Mouse (Mus musculus) liver, embryonic 11.5 days (tissue): ENCODE results near the gene Ap4s1. TPM values are rescaled to one million over a fixed set of nuclear protein-coding genes. Genes with fewer than 3 reads are reported as not detected.

ENCODE experiments used
- ATAC-seq: fragments of 200-750 bp; cut with Nextera tagmentation; replicated peaks from 2 replicates; pipeline ENCODE4 v1.8.0; 2017; ENCODE audit warnings: moderate number of reproducible peaks, mild to moderate bottlenecking, moderate TSS enrichment, moderate library complexity; ENCODE audit not compliant: low FRiP score
- DNase-seq: peaks from one replicate; pipeline ENCODE4 v3.0.0-alpha.2; 2017; ENCODE audit warnings: low spot score
- H3K27ac ChIP-seq: fragments of 300-500 bp; sonication (generic); 2 replicates; pipeline ENCODE4 v1.5.1; 2014; ENCODE audit warnings: mild to moderate bottlenecking, low read depth, low read length, control low read depth
- H3K27me3 ChIP-seq: fragments of 300-500 bp; sonication (generic); replicated peaks from 2 replicates; pipeline ENCODE4 v1.6.1; 2014; ENCODE audit warnings: low read length, mixed read lengths; ENCODE audit not compliant: control insufficient read depth, insufficient read depth
- H3K36me3 ChIP-seq: fragments of 300-500 bp; sonication (generic); 2 replicates; pipeline ENCODE4 v1.6.1; 2014; ENCODE audit warnings: mild to moderate bottlenecking, low read length, moderate library complexity, mixed read lengths; ENCODE audit not compliant: control insufficient read depth, insufficient read depth
- H3K4me1 ChIP-seq: fragments of 300-500 bp; sonication (generic); replicated peaks from 2 replicates; pipeline ENCODE4 v1.6.1; 2014; ENCODE audit warnings: low read length, mixed read lengths; ENCODE audit not compliant: control insufficient read depth, insufficient read depth
- H3K4me2 ChIP-seq: fragments of 300-500 bp; sonication (generic); 2 replicates; pipeline ENCODE4 v1.6.1; 2014; ENCODE audit warnings: mild to moderate bottlenecking, control low read depth, moderate library complexity
- H3K4me3 ChIP-seq: fragments of 300-500 bp; sonication (generic); 2 replicates; pipeline ENCODE4 v1.5.1; 2014; ENCODE audit warnings: low read depth, low read length, control low read depth
- H3K9ac ChIP-seq: fragments of 300-500 bp; sonication (generic); 2 replicates; pipeline ENCODE4 v1.6.1; 2014; ENCODE audit warnings: low read depth, low read length, control low read depth
- H3K9me3 ChIP-seq: fragments of 300-500 bp; sonication (generic); 2 replicates; pipeline ENCODE4 v1.6.1; 2016; ENCODE audit warnings: low read length, inconsistent platforms, mixed read lengths; ENCODE audit not compliant: control insufficient read depth
- WGBS: fragments of 180-500 bp; shearing (Covaris S2); extraction: QIAGEN DNeasy Blood & Tissue Kit; methylation state at CpG from one replicate; pipeline ENCODE4 v1.1.7; 2014; 5-methylcytosine and 5-hydroxymethylcytosine counted together
- polyA plus RNA-seq: library from polyadenylated mRNA; unstranded; fragments of >200 nt; fragmentation: Nextera tagmentation; extraction: Ambion mirVana; gene quantifications from 2 replicates; pipeline ENCODE4 v1.2.1, GENCODE M21; 2014

Ap4s1 gene
- polyA plus RNA-seq, 1 experiment from 2014 or later = 26.5 TPM

DNA sequence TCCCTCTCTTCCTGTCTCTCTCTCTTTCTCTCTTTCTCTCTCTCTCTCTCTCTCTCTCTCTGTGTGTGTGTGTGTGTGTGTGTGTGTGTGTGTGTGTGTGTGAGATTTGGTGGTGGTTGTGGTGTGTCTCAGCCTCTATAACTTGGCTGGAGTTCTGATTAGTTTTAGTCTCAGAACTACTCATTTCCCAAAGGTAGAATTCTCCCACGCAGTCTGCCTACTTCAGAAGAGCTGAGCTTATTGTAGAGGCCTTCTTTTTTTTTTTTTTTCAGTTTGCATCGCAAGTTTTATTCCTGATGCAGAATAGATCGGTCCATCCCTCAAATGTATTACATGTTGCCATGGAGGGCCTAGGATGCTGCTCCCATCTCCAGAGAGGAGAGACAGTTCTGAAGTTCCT lies 18.9 kb downstream of the Ap4s1 start:
- 81% methylated on average over 3 of the region's 3 CpGs for WGBS
- no peak overlapping the region for H3K9ac ChIP-seq

DNA sequence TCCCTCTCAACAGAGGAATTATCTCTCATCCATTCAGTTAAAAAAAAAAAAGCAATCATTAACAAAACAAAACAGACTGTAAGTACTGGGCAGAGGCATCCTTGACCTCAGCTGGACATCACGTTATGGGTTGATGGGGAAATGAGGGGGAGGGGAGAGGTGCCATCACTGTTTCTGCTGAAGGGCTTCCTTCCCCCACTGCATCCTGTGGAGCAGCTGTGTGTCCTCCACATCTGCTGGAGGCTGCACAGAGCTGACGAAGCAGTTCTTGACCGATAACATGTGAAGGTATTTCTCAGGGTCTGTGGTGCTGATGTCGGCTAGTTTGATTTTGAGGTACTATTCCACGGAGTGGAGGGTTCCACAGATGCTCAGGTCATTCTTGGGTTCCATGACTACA lies 19.3 kb downstream of the Ap4s1 start:
- Histone ChIP-seq H3K4me2 (no peak overlapping the region), H3K9ac (no peak overlapping the region), H3K4me3 (no peak overlapping the region), H3K36me3 (no peaks in the 10 kb centered on the region; the same call in 1 of the 2 replicates), H3K27me3 (no peaks in the 10 kb centered on the region), H3K27ac (no peak overlapping the region), H3K9me3 (no peaks in the 10 kb centered on the region), H3K4me1 (peaks cover 7% of the 10 kb centered on the region; the same call in 1 of the 2 replicates)
- 41% methylated on average over 5 of the region's 5 CpGs for WGBS
- no peak for DNase-seq
- no peak; the same call in 1 of the 2 replicates for ATAC-seq

More for the DNA sequence above, 18.9 kb downstream of the Ap4s1 start:
- no peaks in the 10 kb centered on the region for H3K9me3 ChIP-seq
- no peaks in the 10 kb centered on the region for H3K27me3 ChIP-seq
- H3K27ac ChIP-seq = no peak overlapping the region
- peaks cover 7% of the 10 kb centered on the region; the same call in 1 of the 2 replicates for H3K4me1 ChIP-seq
- ATAC-seq = no peak
- DNase-seq = no peak
- H3K4me2 ChIP-seq = no peak overlapping the region
- no peak overlapping the region for H3K4me3 ChIP-seq
- H3K36me3 ChIP-seq = no peaks in the 10 kb centered on the region; the same call in 1 of the 2 replicates

DNA sequence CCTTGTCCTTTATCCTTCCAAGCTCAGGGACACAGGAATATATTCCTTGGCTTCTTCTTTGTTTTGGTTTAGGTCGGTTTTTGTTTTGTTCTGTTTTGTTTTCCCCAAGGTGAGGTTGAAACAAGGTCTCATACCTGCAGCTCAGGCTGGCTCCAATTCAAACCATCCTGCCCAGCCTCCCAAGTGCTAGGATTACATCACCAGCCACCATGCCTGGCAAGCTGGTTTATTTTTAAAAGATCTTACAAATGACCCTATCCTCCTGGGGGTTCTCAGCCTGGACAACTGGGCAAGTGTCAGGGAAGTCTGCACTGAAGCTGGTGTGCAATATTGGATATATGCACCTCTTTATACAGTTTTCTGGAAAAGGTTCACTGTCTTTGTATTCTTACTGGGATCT lies 21.9 kb downstream of the Ap4s1 start:
- H3K4me1 ChIP-seq = peaks cover 7% of the 10 kb centered on the region; the same call in 1 of the 2 replicates
- no peak overlapping the region for H3K27ac ChIP-seq
- no peaks in the 10 kb centered on the region for H3K9me3 ChIP-seq
- WGBS = 68% methylated on average over 1 of the region's 1 CpGs
- H3K9ac ChIP-seq = no peak overlapping the region
- H3K36me3 ChIP-seq = no peaks in the 10 kb centered on the region; the same call in 1 of the 2 replicates
- no peak overlapping the region for H3K4me2 ChIP-seq
- ATAC-seq (no peak), DNase-seq (no peak)
- H3K4me3 ChIP-seq = no peak overlapping the region
- no peaks in the 10 kb centered on the region for H3K27me3 ChIP-seq

DNA sequence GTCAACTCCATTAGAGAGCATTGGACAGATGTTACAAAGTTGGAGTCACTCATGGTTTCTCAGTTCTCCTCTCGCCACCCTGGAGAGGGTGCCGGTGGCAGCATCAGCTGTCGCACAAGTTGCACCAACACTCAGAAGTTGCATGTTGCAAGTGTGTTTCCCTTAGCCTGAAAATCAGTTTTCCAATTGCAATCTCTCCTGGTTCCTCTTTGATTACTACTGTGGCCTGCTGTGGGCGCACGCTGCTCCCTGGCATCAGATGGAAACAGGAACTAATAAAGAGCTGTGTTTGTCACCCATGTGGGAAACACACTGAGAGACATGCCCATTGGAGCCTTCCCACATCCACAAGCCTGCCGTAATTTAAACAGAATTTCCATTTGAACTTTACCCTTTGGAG lies 27.8 kb downstream of the Ap4s1 start:
- Histone ChIP-seq H3K4me1 (peaks cover 5% of the 10 kb centered on the region; the same call in 1 of the 2 replicates), H3K27me3 (no peaks in the 10 kb centered on the region), H3K27ac (no peak overlapping the region), H3K9ac (no peak overlapping the region), H3K4me3 (no peak overlapping the region), H3K4me2 (no peak overlapping the region), H3K36me3 (no peaks in the 10 kb centered on the region), H3K9me3 (no peaks in the 10 kb centered on the region)
- ATAC-seq (no peak), DNase-seq (no peak)
- 85% methylated on average over 6 of the region's 6 CpGs for WGBS

DNA sequence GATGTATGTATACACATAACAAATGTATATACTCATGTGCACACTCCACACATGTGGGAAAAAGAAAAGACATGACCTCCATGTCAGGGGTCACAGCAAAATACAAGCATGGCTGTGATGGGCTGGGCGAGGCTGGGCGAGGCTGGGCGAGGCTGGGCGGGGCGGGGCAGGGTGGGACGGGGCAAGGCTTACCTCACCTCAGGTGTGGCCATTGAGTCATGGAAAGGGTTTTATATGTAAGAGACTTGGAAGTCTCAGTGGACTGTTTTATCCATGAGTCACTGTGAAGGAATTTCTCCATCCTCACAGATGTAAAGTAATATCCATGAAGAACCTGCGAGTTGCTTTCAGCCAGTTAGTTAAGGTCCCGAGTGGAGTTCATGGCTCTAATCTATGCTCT lies 31.0 kb downstream of the Ap4s1 start:
- H3K4me3 ChIP-seq = no peak overlapping the region
- peaks cover 5% of the 10 kb centered on the region; the same call in 1 of the 2 replicates for H3K4me1 ChIP-seq
- DNase-seq (no peak), ATAC-seq (no peak)
- no peak overlapping the region for H3K27ac ChIP-seq
- no peaks in the 10 kb centered on the region for H3K27me3 ChIP-seq
- no peak overlapping the region for H3K9ac ChIP-seq
- WGBS = 83% methylated on average over 8 of the region's 8 CpGs
- no peak overlapping the region for H3K4me2 ChIP-seq
- H3K36me3 ChIP-seq = no peaks in the 10 kb centered on the region
- no peaks in the 10 kb centered on the region for H3K9me3 ChIP-seq

DNA sequence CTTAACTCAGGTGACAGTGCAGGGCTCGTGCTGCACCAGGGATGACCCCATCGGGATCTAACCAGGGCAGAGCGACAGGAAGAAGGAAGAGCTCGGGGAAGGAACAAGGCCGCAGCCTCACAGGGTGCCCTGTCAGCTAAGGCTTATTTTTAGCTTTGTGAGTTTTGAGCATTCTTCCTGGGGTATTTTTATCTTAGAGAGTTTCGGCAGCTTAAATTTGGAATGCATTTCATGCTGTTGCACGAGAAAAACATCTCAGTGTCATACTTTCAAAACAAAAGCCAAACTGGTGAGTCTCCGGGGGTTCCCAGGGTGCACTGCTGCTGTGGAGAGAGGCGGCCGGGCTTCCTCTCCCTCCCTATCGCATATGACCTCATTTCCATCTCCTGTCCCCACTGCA lies 38.2 kb downstream of the Ap4s1 start:
- H3K4me1 ChIP-seq = no peaks in the 10 kb centered on the region
- H3K27me3 ChIP-seq = no peaks in the 10 kb centered on the region
- ATAC-seq (no peak), DNase-seq (no peak)
- H3K27ac ChIP-seq = 0 out of 2 replicates have a peak overlapping the region, but pooled peaks have one; percentile 21
- H3K9ac ChIP-seq = no peak overlapping the region
- H3K4me3 ChIP-seq = no peak overlapping the region
- no peak overlapping the region for H3K4me2 ChIP-seq
- no peaks in the 10 kb centered on the region; the same call in 1 of the 2 replicates for H3K36me3 ChIP-seq
- no peaks in the 10 kb centered on the region for H3K9me3 ChIP-seq
- WGBS = 69% methylated on average over 11 of the region's 11 CpGs

DNA sequence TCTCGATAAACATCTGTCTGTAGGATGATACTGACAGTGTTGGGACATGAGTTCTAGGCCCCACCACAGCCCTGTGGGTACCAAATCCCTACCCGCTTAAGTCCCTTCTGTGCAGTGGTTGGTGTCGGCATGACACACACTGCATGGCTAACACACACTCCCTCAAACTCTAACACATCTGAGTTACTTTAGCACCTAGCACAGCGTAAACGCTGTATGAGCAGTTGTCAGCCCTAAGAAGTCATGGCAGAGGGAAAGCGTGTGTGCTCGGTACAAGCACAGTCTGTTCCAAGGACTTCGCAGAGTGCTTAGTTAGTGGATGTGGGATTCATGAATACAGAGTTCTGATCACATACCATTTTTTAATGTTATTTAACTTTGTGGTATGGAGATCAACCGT lies 39.0 kb downstream of the Ap4s1 start:
- DNase-seq (no peak), ATAC-seq (no peak)
- Histone ChIP-seq H3K4me3 (no peak overlapping the region), H3K4me1 (no peaks in the 10 kb centered on the region), H3K9ac (no peak overlapping the region), H3K27me3 (no peaks in the 10 kb centered on the region), H3K9me3 (no peaks in the 10 kb centered on the region), H3K27ac (no peak overlapping the region), H3K36me3 (no peaks in the 10 kb centered on the region; the same call in 1 of the 2 replicates), H3K4me2 (no peak overlapping the region)
- 94% methylated on average over 9 of the region's 9 CpGs for WGBS

DNA sequence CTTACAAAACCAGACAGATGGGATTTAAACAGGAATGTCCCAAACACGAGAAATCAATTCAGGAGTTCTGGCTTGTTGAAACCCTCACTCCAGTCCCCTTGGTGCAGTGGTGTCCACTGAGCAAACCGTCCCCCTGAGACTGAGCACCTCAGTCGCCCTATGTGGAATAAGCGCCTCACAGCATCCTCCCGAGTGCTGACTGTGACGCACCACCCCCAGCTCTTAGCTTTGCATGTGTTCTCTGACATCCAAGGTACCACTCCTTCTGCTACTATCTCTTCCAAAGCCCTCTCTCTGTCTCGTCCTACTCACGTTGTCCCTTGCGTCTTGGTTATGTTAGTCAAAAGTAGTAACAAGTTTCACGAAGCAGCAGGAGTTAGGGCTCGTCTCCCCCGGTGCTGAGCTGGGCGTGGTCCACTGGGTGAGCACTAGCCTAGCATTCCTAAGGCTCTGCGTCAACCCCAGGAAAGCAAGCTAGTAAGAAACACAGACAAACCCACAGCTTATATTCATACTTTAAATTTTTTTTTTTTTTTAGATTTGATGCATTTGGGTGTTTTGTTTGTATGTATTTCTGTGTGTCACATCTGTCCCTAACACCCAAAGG lies 43.9 kb downstream of the Ap4s1 start:
- H3K27me3 ChIP-seq = no peaks in the 10 kb centered on the region
- H3K9me3 ChIP-seq = no peaks in the 10 kb centered on the region
- DNase-seq (no peak), ATAC-seq (no peak)
- no peak overlapping the region for H3K4me2 ChIP-seq
- no peaks in the 10 kb centered on the region; the same call in 1 of the 2 replicates for H3K36me3 ChIP-seq
- no peak overlapping the region for H3K9ac ChIP-seq
- H3K27ac ChIP-seq = no peak overlapping the region
- H3K4me1 ChIP-seq = 0 out of 2 replicates have a peak, but pooled peaks cover 5% of the 10 kb centered on the region
- no peak overlapping the region for H3K4me3 ChIP-seq
- 79% methylated on average over 14 of the region's 14 CpGs for WGBS

DNA sequence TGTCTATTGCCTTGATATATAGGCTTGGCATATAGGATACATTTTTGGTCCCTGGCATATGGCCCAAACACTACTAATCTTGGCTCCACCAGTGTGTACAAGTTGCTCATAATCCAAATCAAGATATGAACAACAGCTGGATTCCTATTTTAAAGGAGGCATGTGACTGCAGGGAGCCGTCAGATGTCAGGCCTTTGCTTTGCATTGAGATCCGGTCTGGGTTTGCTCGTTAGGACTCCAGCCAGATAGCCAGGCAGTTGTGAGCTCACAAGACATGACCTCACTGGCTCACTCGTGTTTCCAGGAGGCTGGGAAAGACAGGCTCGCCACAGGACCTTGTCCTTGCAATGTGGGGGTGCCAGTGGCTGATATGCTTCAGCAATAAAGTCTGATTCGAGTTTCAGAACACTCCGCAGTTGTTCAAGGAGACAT lies 45.0 kb downstream of the Ap4s1 start:
- no peaks in the 10 kb centered on the region for H3K9me3 ChIP-seq
- H3K9ac ChIP-seq = no peak overlapping the region
- H3K4me3 ChIP-seq = no peak overlapping the region
- no peak overlapping the region for H3K27ac ChIP-seq
- H3K4me2 ChIP-seq = no peak overlapping the region
- 67% methylated on average over 7 of the region's 7 CpGs for WGBS
- H3K4me1 ChIP-seq = 0 out of 2 replicates have a peak, but pooled peaks cover 5% of the 10 kb centered on the region
- H3K27me3 ChIP-seq = no peaks in the 10 kb centered on the region
- no peak for DNase-seq
- no peaks in the 10 kb centered on the region for H3K36me3 ChIP-seq
- ATAC-seq = no peak
